Comparison of ENCODE assay signal across 33 mouse cellular contexts in genomic region chr7:80195146-80195545, GRCm38 (mm10). TPM values are rescaled to one million over a fixed set of nuclear protein-coding genes. Genes with fewer than 3 reads are reported as not detected.
DNase-seq lines count a peak whose midpoint lies in the region; ATAC-seq and TF ChIP-seq lines count a peak whose summit lies in the region.
"Had no signal": no experiment of that assay in that cellular context is flagged by ENCODE, and none has a peak within 500 bp of the region (broad histone marks: within the 10 kb centered on the region; RNA-seq: fewer than 3 reads in every experiment).

No protein-coding gene starts in this region.

- no peak for TF ChIP-seq CTCF in liver, postnatal 0 days (IDR thresholded peaks at IDR 0.05; ENCODE audit: low read depth)

- no peak for DNase-seq in hindbrain, embryonic 10.5 days (ENCODE audit: low spot score)
- no peak for DNase-seq in liver, postnatal 0 days
- DNase-seq in right cerebral cortex, postnatal 14 days = no peak
- DNase-seq in cerebellum, postnatal 10 days = no peak
- DNase-seq: adrenal gland, postnatal 10 days; cerebellum, adult 11 months; cerebellum, adult 9-10 months; forebrain, postnatal 0 days; gastrocnemius, postnatal 10 days; heart, postnatal 10 days; kidney, adult 8-10 months; kidney, postnatal 4 days; lung, adult 18-20 months; lung, postnatal 4 days; retina, postnatal 1 day; spleen, adult 18-20 months; thymus, adult 18-20 months; thymus, postnatal 36 days had no signal

- no peak overlapping the region for H3K9ac ChIP-seq in hindbrain, embryonic 16.5 days (ENCODE audit: low read depth, low read length)
- H3K9ac ChIP-seq in liver, embryonic 12.5 days = peak overlapping the region; percentile 39; the same call in 1 of the 2 replicates
- H3K9ac ChIP-seq in liver, postnatal 0 days (replicated peaks) = no peak overlapping the region
- H3K9ac ChIP-seq: forebrain, postnatal 0 days; heart, embryonic 13.5 days; limb, embryonic 12.5 days; midbrain, embryonic 12.5 days; neural tube, embryonic 15.5 days had no signal

- 94% methylated on average over 5 of the region's 5 CpGs for WGBS in hindbrain, embryonic 10.5 days
- 91% methylated on average over 5 of the region's 5 CpGs for WGBS in hindbrain, embryonic 16.5 days
- WGBS in liver, embryonic 12.5 days (ENCODE audit: insufficient replicate concordance) = 50% methylated on average over 5 of the region's 5 CpGs
- WGBS in liver, postnatal 0 days (ENCODE audit: insufficient replicate concordance) = 70% methylated on average over 5 of the region's 5 CpGs

- TF ChIP-seq EP300 in liver, postnatal 0 days (IDR thresholded peaks at IDR 0.05; ENCODE audit: low read depth) = peak; percentile 89

- no peak overlapping the region for H3K4me2 ChIP-seq in hindbrain, embryonic 16.5 days (ENCODE audit: low read length)
- H3K4me2 ChIP-seq in liver, embryonic 12.5 days = peak overlapping the region; percentile 33
- peak overlapping the region; percentile 51 for H3K4me2 ChIP-seq in liver, postnatal 0 days (ENCODE audit: low read depth, low read length)
- H3K4me2 ChIP-seq: heart, embryonic 13.5 days; limb, embryonic 12.5 days; midbrain, embryonic 12.5 days had no signal

- H3K27ac ChIP-seq in hindbrain, embryonic 10.5 days = peak overlapping the region; percentile 76
- no peak overlapping the region for H3K27ac ChIP-seq in hindbrain, embryonic 16.5 days (ENCODE audit: low read depth, low read length)
- peak overlapping the region; percentile 78 for H3K27ac ChIP-seq in liver, embryonic 12.5 days
- peak overlapping the region; percentile 86; the same call in 1 of the 2 replicates for H3K27ac ChIP-seq in liver, postnatal 0 days (ENCODE audit: low read depth)
- H3K27ac ChIP-seq: heart, embryonic 13.5 days; kidney, postnatal 0 days; left cerebral cortex, adult 2 months; limb, embryonic 12.5 days had no signal

- H3K4me3 ChIP-seq in hindbrain, embryonic 10.5 days = no peak overlapping the region
- no peak overlapping the region for H3K4me3 ChIP-seq in hindbrain, embryonic 16.5 days (ENCODE audit: low read length)
- H3K4me3 ChIP-seq in liver, embryonic 12.5 days = no peak overlapping the region
- H3K4me3 ChIP-seq in liver, postnatal 0 days (ENCODE audit: low read depth, low read length) = no peak overlapping the region
- H3K4me3 ChIP-seq: heart, embryonic 13.5 days; left cerebral cortex, adult 2 months; limb, embryonic 12.5 days; megakaryocyte, embryonic 14.5 days; midbrain, embryonic 12.5 days; neural tube, embryonic 15.5 days had no signal

- H3K27me3 ChIP-seq in hindbrain, embryonic 10.5 days (ENCODE audit: insufficient read depth, poor library complexity, severe bottlenecking) = no peaks in the 10 kb centered on the region
- H3K27me3 ChIP-seq in hindbrain, embryonic 16.5 days (replicated peaks; ENCODE audit: control insufficient read depth, insufficient read depth, low read length) = no peaks in the 10 kb centered on the region
- no peaks in the 10 kb centered on the region for H3K27me3 ChIP-seq in liver, embryonic 12.5 days (replicated peaks)
- no peaks in the 10 kb centered on the region for H3K27me3 ChIP-seq in liver, postnatal 0 days (ENCODE audit: insufficient read depth, low read length)
- H3K27me3 ChIP-seq: limb, embryonic 12.5 days; megakaryocyte, embryonic 14.5 days; neural tube, embryonic 15.5 days; Patski had no signal

- H3K36me3 ChIP-seq in hindbrain, embryonic 10.5 days = peaks cover 5% of the 10 kb centered on the region
- no peaks in the 10 kb centered on the region for H3K36me3 ChIP-seq in hindbrain, embryonic 16.5 days (ENCODE audit: control insufficient read depth, insufficient read depth, low read length)
- H3K36me3 ChIP-seq in liver, embryonic 12.5 days = peaks cover 5% of the 10 kb centered on the region; the same call in 1 of the 2 replicates
- H3K36me3 ChIP-seq in liver, postnatal 0 days (replicated peaks; ENCODE audit: insufficient read depth, low read length) = no peaks in the 10 kb centered on the region
- H3K36me3 ChIP-seq: heart, embryonic 13.5 days; limb, embryonic 12.5 days; midbrain, embryonic 12.5 days; neural tube, embryonic 15.5 days had no signal

- ATAC-seq in hindbrain, embryonic 16.5 days = no peak
- ATAC-seq in erythroblast, adult 5-6 weeks (replicated peaks; ENCODE audit: low FRiP score, poor library complexity, severe bottlenecking) = peak; percentile 33
- peak; percentile 30; the same call in 1 of the 2 replicates for ATAC-seq in liver, embryonic 12.5 days
- no peak for ATAC-seq in liver, postnatal 0 days
- ATAC-seq: forebrain, postnatal 0 days; intestine, embryonic 16.5 days; lung, postnatal 0 days; Patski had no signal

- H3K9me3 ChIP-seq in hindbrain, embryonic 10.5 days = no peaks in the 10 kb centered on the region
- H3K9me3 ChIP-seq in hindbrain, embryonic 16.5 days (ENCODE audit: control insufficient read depth, low read length) = no peaks in the 10 kb centered on the region
- H3K9me3 ChIP-seq in liver, embryonic 12.5 days (replicated peaks) = no peaks in the 10 kb centered on the region
- H3K9me3 ChIP-seq in liver, postnatal 0 days (ENCODE audit: low read length) = no peaks in the 10 kb centered on the region
- H3K9me3 ChIP-seq: heart, embryonic 13.5 days; limb, embryonic 12.5 days; megakaryocyte, embryonic 14.5 days; midbrain, embryonic 12.5 days; neural tube, embryonic 15.5 days had no signal

- peaks cover 74% of the 10 kb centered on the region for H3K4me1 ChIP-seq in hindbrain, embryonic 10.5 days (replicated peaks)
- peaks cover 42% of the 10 kb centered on the region for H3K4me1 ChIP-seq in hindbrain, embryonic 16.5 days (ENCODE audit: control insufficient read depth, insufficient read depth, low read depth, low read length)
- peaks cover 87% of the 10 kb centered on the region for H3K4me1 ChIP-seq in liver, embryonic 12.5 days
- H3K4me1 ChIP-seq in liver, postnatal 0 days (ENCODE audit: insufficient read depth) = peaks cover 69% of the 10 kb centered on the region

RNA-seq across cellular contexts. Expression of gene Sema4b, which starts 8.5 kb away (rescaled TPM):
- 14.0 and 17.5 TPM in 2 replicates for polyA plus RNA-seq in hindbrain, embryonic 10.5 days (2016; fragmentation: Nextera tagmentation; extraction: Ambion mirVana)
- polyA plus RNA-seq in hindbrain, embryonic 16.5 days (2015; fragmentation: Nextera tagmentation; extraction: Ambion mirVana) = 21.1 and 24.3 TPM in 2 replicates
- total RNA-seq in erythroblast, adult 5-6 weeks (2015; ENCODE audit: low replicate concordance) = 19.9 and 22.1 TPM in 2 replicates
- 33.7 and 49.8 TPM in 2 replicates for total RNA-seq in erythroblast, adult 5-6 weeks (2017; ENCODE audit: low replicate concordance)
- 16.9 and 17.9 TPM in 2 replicates for polyA plus RNA-seq in liver, embryonic 12.5 days (2016; fragmentation: Nextera tagmentation; extraction: Ambion mirVana)
- 11.7 and 13.5 TPM in 2 replicates for polyA plus RNA-seq in liver, postnatal 0 days (2015; fragmentation: Nextera tagmentation; extraction: Ambion mirVana)

RNA-seq across cellular contexts. Expression of gene Cib1, which starts 37.5 kb away (rescaled TPM):
- 74.8 and 79.6 TPM in 2 replicates for polyA plus RNA-seq in hindbrain, embryonic 10.5 days (2016; fragmentation: Nextera tagmentation; extraction: Ambion mirVana)
- 42.4 and 42.6 TPM in 2 replicates for polyA plus RNA-seq in hindbrain, embryonic 16.5 days (2015; fragmentation: Nextera tagmentation; extraction: Ambion mirVana)
- 21.3 and 41.8 TPM in 2 replicates for total RNA-seq in erythroblast, adult 5-6 weeks (2015; ENCODE audit: low replicate concordance)
- 29.8 and 37.1 TPM in 2 replicates for total RNA-seq in erythroblast, adult 5-6 weeks (2017; ENCODE audit: low replicate concordance)
- 97.5 and 99.2 TPM in 2 replicates for polyA plus RNA-seq in liver, embryonic 12.5 days (2016; fragmentation: Nextera tagmentation; extraction: Ambion mirVana)
- 79.4 and 89.2 TPM in 2 replicates for polyA plus RNA-seq in liver, postnatal 0 days (2015; fragmentation: Nextera tagmentation; extraction: Ambion mirVana)

RNA-seq across cellular contexts. Expression of gene Gdpgp1, which starts 37.5 kb away (rescaled TPM):
- polyA plus RNA-seq in hindbrain, embryonic 10.5 days (2016; fragmentation: Nextera tagmentation; extraction: Ambion mirVana) = 6.2 and 6.5 TPM in 2 replicates
- polyA plus RNA-seq in hindbrain, embryonic 16.5 days (2015; fragmentation: Nextera tagmentation; extraction: Ambion mirVana) = 4.5 and 4.9 TPM in 2 replicates
- total RNA-seq in erythroblast, adult 5-6 weeks (2015; ENCODE audit: low replicate concordance) = 0.77 TPM in 1 of 2 replicates, not detected in the other
- 0.94 and 2.0 TPM in 2 replicates for total RNA-seq in erythroblast, adult 5-6 weeks (2017; ENCODE audit: low replicate concordance)
- 3.9 and 4.4 TPM in 2 replicates for polyA plus RNA-seq in liver, embryonic 12.5 days (2016; fragmentation: Nextera tagmentation; extraction: Ambion mirVana)
- polyA plus RNA-seq in liver, postnatal 0 days (2015; fragmentation: Nextera tagmentation; extraction: Ambion mirVana) = 1.5 and 1.6 TPM in 2 replicates

RNA-seq across cellular contexts. Expression of gene Ttll13, which starts 51.0 kb away (rescaled TPM):
- 0.70 and 0.98 TPM in 2 replicates for polyA plus RNA-seq in hindbrain, embryonic 10.5 days (2016; fragmentation: Nextera tagmentation; extraction: Ambion mirVana)
- polyA plus RNA-seq in hindbrain, embryonic 16.5 days (2015; fragmentation: Nextera tagmentation; extraction: Ambion mirVana) = 3.3 TPM in 2 replicates
- total RNA-seq in erythroblast, adult 5-6 weeks (2015; ENCODE audit: low replicate concordance) = not detected in 2 replicates
- 1.5 TPM in 1 of 2 replicates, not detected in the other for total RNA-seq in erythroblast, adult 5-6 weeks (2017; ENCODE audit: low replicate concordance)
- 0.61 and 1.0 TPM in 2 replicates for polyA plus RNA-seq in liver, embryonic 12.5 days (2016; fragmentation: Nextera tagmentation; extraction: Ambion mirVana)
- polyA plus RNA-seq in liver, postnatal 0 days (2015; fragmentation: Nextera tagmentation; extraction: Ambion mirVana) = 0.43 TPM in 2 replicates
- total RNA-seq: common myeloid progenitor, adult 5-6 weeks; hematopoietic stem cell, adult 5-6 weeks had no signal

Comparison
In these comparisons a context has a peak if more than half of its experiments do, and no peak if none do; other contexts are left out.
1. ATAC-seq: peak in erythroblast, adult 5-6 weeks (single experiment) and liver, embryonic 12.5 days (single experiment); none in hindbrain, embryonic 16.5 days (single experiment) and liver, postnatal 0 days (single experiment).